Mouse (Mus musculus) E14TG2a.4 (cell line): ENCODE measurements at regions not wholly inside any gene's neighbourhood (a gene's known extent, or its start where the extent isn't known, plus 50 kb on each side); places are given as distances from the start of the nearest gene placed in this dataset.

ENCODE experiments used
- CTCF ChIP-seq: conservative IDR thresholded peaks from 2 replicates; pipeline ENCODE4 v1.5.1; 2014; ENCODE audit warnings: low read length
- NANOG ChIP-seq: IDR thresholded peaks from 2 replicates; pipeline ENCODE4 v1.6.1; 2014; ENCODE audit warnings: borderline replicate concordance, low read length, mixed read lengths
- POU5F1 ChIP-seq: IDR thresholded peaks from 2 replicates; pipeline ENCODE4 v1.6.1; 2014; ENCODE audit warnings: low read length, borderline replicate concordance

GRCm38 (mm10) chr5:126250331-126250730 is 718.8 kb downstream of the Tmem132b start:
- TF ChIP-seq CTCF (no peak), NANOG (no peak), POU5F1 (no peak)
